Mouse (Mus musculus) embryo, embryonic 9.5 days (tissue): ENCODE measurements around the gene Cxcr5.

Source experiments
- DNase-seq: peaks from one replicate; pipeline ENCODE4 v3.0.0-alpha.2; 2017; ENCODE audit errors: extremely low spot score

Cxcr5 gene

GRCm38 (mm10) chr9:44537625-44538301, 23.9 kb downstream of the Cxcr5 start:
- no peak for DNase-seq

- no peak for DNase-seq
Measured at GRCm38 (mm10) chr9:44532991-44533580, 28.6 kb downstream of the Cxcr5 start.

- DNase-seq, result no peak
Measured at GRCm38 (mm10) chr9:44528340-44528739, 33.3 kb downstream of the Cxcr5 start.

- DNase-seq, result no peak
Measured at GRCm38 (mm10) chr9:44526337-44527112, 35.2 kb downstream of the Cxcr5 start.

- DNase-seq, result no peak
Measured at GRCm38 (mm10) chr9:44525589-44525988, 36.1 kb downstream of the Cxcr5 start.

GRCm38 (mm10) chr9:44525001-44525400, 36.7 kb downstream of the Cxcr5 start:
- no peak for DNase-seq

GRCm38 (mm10) chr9:44524235-44524826, 37.3 kb downstream of the Cxcr5 start:
- DNase-seq, result no peak

GRCm38 (mm10) chr9:44523686-44524085, 38.0 kb downstream of the Cxcr5 start:
- DNase-seq, result no peak

- DNase-seq, result no peak
Measured at GRCm38 (mm10) chr9:44521927-44522326, 39.8 kb downstream of the Cxcr5 start.

- no peak for DNase-seq
Measured at GRCm38 (mm10) chr9:44518068-44518467, 43.6 kb downstream of the Cxcr5 start.

GRCm38 (mm10) chr9:44517368-44517767, 44.3 kb downstream of the Cxcr5 start:
- DNase-seq, result no peak

GRCm38 (mm10) chr9:44515891-44516290, 45.8 kb downstream of the Cxcr5 start:
- DNase-seq, result no peak

- no peak for DNase-seq
Measured at GRCm38 (mm10) chr9:44515131-44515751, 46.4 kb downstream of the Cxcr5 start.

GRCm38 (mm10) chr9:44514147-44514546, 47.5 kb downstream of the Cxcr5 start:
- no peak for DNase-seq

GRCm38 (mm10) chr9:44513610-44514009, 48.1 kb downstream of the Cxcr5 start:
- DNase-seq, result no peak

- no peak for DNase-seq
Measured at GRCm38 (mm10) chr9:44513121-44513520, 48.6 kb downstream of the Cxcr5 start.

GRCm38 (mm10) chr9:44512717-44513003, 49.0 kb downstream of the Cxcr5 start:
- DNase-seq, result no peak

- no peak for DNase-seq
Measured at GRCm38 (mm10) chr9:44511935-44512716, 49.6 kb downstream of the Cxcr5 start.

- no peak for DNase-seq
Measured at GRCm38 (mm10) chr9:44510872-44511601, 50.6 kb downstream of the Cxcr5 start.

GRCm38 (mm10) chr9:44510355-44510871, 51.3 kb downstream of the Cxcr5 start:
- DNase-seq, result no peak
